Mouse (Mus musculus) megakaryocyte-erythroid progenitor cell, adult 5-6 weeks (primary cell): ENCODE results near the gene Stox2. TPM values are rescaled to one million over a fixed set of nuclear protein-coding genes. Genes with fewer than 3 reads are reported as not detected.

Experiments
- ATAC-seq: replicated peaks from 2 replicates; pipeline ENCODE4 v1.8.0; 2016; ENCODE audit warnings: mild to moderate bottlenecking, inconsistent platforms; ENCODE audit not compliant: severe bottlenecking, poor library complexity, low FRiP score, low TSS enrichment
- total RNA-seq, 2 experiments: library from RNA; stranded (forward) in 1 of 2; stranded (reverse) in 1 of 2; fragments of 200-1000, 215-1000 nt in 1 of 2; fragments of >200 nt in 1 of 2; fragmentation: Nextera tagmentation in 1 of 2; gene quantifications; 2 replicates each; pipeline ENCODE4 v1.2.3; 2014 to 2017

Stox2 gene
- total RNA-seq, 2 experiments from 2014 or later: not detected

GRCm38 (mm10) chr8:47369044-47369769 is 77.0 kb downstream of the Stox2 start:
- ATAC-seq: no peak

- ATAC-seq: no peak
Measured at GRCm38 (mm10) chr8:47367029-47367428, 79.1 kb downstream of the Stox2 start.

- ATAC-seq: 0 out of 2 replicates have a peak, but pooled peaks have one; percentile 14
Measured at GRCm38 (mm10) chr8:47363271-47363670, 82.9 kb downstream of the Stox2 start.

- no peak for ATAC-seq
Measured at GRCm38 (mm10) chr8:47355340-47355906, 90.7 kb downstream of the Stox2 start.

GRCm38 (mm10) chr8:47354523-47355168 is 91.5 kb downstream of the Stox2 start:
- ATAC-seq: no peak

DNA sequence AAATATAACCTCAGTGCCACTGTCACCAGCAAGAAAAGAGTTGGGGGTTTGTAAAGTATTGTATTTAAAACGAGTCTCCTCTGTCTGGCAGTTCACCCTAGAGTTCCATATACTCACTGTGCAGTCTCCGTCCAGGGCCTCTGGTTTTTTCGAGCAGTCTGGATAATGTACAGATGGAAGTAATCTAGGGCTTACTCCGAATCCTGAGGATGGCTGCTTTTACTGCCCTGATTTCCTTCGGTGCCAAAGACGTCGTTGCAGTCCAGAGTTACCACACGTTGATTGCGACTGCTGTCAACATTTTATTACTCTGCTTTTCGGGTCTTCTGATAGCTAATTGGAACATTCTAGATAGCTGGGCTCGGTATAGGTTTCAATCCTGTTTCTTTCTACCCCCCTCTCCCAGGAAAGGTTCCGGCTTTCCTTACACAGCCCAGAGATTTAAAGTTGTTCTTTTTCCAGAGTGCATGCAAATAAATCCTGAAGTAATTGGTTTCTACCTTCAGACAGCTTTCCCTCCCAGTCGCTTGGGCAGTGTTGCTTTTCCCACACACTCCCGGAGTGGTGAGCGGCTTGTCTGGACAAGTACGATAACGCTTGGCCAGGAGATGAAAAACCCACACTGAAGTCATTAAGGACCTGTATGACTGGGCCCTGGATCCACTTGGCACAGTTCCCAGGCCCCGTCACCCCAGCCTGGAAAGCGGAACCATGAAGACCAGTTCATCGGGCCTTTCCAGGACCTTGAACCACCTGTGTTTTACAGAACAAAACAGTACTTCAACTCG is 94.1 kb downstream of the Stox2 start:
- ATAC-seq: no peak

- no peak for ATAC-seq
Measured at GRCm38 (mm10) chr8:47349082-47349481, 97.1 kb downstream of the Stox2 start.

DNA sequence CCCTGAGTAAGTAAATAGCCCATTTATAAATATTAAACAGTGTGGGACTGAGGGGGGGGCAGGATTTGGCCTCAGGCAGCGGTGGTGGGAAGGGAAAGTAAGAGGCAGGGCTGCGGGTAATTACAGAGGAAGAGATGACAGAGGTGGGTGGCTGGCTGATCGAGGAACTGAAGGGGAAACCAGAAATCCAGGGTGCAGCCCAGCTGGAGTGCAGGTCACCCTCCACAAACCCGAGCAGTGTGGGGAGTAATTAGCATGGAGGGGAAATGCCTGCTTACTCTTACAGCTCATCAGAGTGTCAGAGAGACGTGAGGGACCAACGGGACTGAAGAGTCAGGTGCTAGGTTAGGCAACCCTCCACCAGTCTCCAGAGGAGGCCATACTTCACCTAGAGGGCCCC is 98.4 kb downstream of the Stox2 start:
- no peak for ATAC-seq

GRCm38 (mm10) chr8:47345772-47346103 is 100.4 kb downstream of the Stox2 start:
- no peak for ATAC-seq

DNA sequence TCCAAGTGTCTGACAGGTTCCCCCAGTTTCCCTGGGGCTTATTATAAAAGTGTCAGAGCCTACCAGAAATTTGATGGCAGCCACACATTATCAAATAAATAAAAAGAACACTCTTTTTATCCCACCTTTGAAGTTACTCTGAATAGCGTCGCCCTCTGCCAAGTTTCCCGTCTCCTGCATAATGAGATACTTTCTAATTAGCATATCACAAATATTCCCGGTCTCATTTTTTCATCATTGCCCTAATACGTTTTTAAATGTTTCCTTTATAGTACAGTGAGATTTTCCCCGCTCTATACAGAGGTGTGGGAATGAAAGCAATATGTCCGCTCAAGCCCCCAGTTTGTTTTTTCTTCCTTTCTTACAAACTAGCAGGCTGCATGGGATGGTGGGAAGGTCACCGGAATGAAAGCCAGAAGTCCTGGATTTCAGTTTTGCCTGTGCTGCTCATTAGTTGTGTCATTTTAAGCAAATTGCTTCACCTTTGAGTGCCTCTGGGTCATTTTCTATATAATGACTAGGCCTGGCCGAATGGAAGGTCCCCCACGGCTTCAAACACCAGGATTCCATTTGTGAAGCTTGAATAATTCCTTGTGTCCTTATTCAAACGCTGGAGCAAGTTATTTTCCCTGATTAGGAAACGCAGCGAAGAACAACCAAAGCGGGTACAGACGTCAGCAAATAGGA is 100.9 kb downstream of the Stox2 start:
- no peak for ATAC-seq

- ATAC-seq: no peak
Measured at GRCm38 (mm10) chr8:47341474-47341873, 104.7 kb downstream of the Stox2 start.

DNA sequence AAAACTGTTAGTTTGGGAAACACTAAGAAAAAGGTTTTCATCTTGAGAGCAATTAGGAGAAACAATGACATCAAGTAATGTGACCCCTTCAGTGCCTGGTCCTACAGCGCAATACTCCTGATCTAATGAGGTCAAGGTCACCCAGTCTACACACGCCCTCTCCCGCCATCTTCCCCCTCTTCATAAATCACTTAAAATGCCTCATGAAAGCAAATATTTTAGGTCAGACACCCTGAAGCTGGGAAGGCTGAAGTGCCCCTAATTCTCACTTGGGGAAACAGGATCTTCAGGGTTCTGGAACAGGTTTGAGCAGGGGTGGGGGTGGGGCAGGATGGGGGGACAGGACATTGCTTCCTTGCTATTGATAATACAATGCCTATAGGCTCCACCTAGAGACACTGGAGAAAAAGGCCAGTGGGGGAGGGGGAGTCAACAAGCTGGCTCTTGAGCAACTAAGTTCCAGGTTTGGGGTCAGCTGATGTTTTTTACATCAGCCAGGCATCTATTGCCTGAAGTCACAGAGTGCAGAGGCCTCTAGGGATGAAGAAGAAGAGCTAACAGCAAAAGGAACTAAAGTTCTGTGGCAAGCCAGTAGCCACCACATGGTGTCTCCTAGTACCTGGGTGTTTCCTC is 107.4 kb downstream of the Stox2 start:
- ATAC-seq: no peak

DNA sequence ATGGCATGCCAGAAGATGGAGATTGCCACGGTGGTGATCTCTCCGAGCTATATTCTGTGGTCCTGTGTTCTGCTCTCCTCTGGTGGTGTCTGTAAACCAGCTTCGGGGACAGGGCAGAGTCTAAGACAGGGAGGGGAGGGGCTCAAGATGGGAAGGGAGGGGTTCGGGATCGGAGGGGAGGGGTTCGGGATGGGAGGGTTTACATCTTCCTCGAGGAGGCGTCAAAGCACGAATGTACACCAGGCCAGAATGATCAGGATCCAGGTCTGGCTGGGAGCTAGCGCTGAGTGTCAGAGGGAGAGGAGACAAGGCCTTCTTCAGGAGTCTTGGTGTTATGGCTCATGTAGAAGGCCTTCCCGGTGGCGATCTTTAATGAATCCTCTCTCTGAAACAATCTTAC is 109.7 kb downstream of the Stox2 start:
- no peak for ATAC-seq

DNA sequence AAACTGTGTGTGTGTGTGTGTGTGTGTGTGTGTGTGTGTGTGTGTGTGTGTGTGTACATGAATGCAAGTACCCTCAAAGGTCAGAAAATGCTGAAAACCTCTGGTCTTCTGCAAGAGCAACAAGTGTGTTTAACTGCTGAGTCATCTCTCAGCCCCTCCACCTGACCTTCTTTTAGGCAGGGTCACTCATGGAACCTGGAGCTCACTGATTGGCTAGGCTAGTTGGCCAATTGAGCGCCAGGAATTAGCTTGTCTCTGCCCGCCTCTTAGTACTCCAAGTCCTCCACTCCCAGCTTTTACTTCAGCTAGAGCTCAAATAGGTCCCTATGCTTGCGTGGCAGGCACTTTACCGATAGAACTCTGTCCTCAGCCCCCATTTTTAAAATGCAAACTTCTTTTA is 110.2 kb downstream of the Stox2 start:
- ATAC-seq: no peak

DNA sequence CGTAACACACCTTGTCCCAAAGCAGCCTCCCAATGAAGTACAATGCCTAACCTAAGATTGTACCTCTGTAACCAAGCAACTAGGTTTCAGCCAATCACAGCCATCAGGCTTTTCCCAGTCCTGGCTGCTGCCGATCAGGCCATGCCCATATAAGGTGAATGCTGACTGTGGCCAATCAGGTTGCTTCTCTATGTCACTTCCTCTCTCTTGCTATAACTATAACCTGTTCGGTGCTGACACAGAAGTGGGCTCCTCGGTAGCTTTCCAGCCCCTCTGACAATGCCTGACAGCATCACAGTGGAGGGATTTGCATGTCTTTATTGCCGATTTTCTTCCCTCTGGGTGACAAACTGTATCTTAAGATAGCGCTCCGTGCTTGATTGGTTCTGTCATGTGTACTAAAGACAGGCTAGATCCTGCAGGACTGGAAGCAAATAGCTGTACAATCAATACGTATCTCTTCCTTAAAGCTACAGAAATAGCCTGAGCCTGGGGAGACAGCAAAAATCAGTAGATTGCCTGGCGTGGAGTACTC is 111.9 kb downstream of the Stox2 start:
- ATAC-seq: no peak

DNA sequence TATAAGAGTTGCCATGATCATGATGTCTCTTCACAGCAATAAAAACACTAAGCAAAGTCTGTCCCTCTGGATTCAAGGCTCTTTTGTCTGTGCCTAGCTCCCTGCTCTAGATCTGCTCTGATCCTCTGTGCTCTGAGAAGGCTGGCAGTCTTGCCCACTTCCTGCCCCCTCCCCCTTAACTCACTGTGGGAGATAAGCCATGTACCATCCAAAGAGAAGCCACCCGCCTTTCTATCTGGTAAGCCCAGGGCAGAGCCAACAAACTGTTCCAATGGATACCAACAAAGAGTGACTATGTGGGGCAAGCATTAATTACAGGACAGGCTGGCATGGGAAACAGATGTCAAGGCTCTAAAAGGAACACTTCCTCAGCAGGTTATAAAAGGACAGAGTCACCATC is 113.2 kb downstream of the Stox2 start:
- no peak for ATAC-seq

DNA sequence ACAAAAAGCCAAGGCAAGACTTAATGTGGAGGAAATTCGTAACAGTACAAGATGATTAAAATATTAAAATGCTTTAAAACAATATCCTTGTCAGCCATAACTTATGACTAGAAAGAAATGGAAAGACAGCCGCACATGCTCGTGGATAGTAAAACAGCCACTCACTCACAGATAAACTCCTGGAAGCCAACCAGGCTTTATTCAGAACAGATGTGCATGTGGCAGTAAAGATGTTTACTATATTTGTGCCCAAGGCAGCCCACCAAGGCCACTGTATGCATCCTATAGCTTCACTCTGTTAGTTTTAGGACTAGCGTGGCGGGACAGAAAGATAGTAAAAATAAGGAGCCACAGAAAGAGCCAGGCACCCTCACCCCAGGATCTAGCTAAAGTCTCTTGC is 115.2 kb downstream of the Stox2 start:
- ATAC-seq: no peak

DNA sequence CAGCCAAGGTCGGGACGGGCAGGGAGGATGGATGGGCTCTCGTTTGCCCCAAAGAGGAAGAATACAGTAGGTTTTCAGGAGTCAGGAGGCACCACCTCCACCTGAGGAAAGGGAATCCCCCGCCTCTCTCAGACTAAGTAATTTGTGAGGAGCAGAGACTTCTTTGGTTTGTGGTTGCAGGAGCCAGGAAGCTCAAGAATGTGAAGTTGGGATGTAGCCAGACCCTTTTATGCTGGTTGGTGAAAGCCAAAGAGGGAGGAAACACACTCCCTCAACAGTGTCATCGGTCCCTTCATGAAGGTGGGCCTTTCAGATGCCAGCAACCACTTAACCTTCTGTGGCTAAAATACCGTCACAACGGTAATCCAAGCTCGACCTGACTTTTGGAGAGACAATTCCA is 119.8 kb downstream of the Stox2 start:
- ATAC-seq: no peak
